Mouse (Mus musculus) left cerebral cortex, adult 8-10 months (tissue): ENCODE data around the gene Rbm8a2. TPM values are rescaled to one million over a fixed set of nuclear protein-coding genes. Genes with fewer than 3 reads are reported as not detected.

Experiments used
- DNase-seq, 2 experiments: peaks; one replicate each; pipeline ENCODE4 v3.0.0; 2022; ENCODE audit warnings: low spot score in 2 of 2
- total RNA-seq, 4 experiments: library from RNA; stranded (reverse); gene quantifications; 2 replicates each; pipeline ENCODE4 v1.2.4; 2022

The Rbm8a2 gene
- total RNA-seq, 4 experiments from 2014 or later, result 0.41 to 0.58 TPM; not detected in 2

- DNase-seq, result no peak
Observed at GRCm38 (mm10) chr1:175931391-175931790, 47.5 kb downstream of the Rbm8a2 start.

Other genes starting within 250 kb of the Rbm8a2 start
- gene Exo1, start 98.5 kb downstream of the Rbm8a2 start, total RNA-seq, result 1 to 10 TPM in 3 of 4 experiments, under 1 TPM in 1; 0.89 to 4.6 (median 1.2) TPM
- not detected for gene Gm38100, start 58.8 kb downstream of the Rbm8a2 start, total RNA-seq